In the genomic region with DNA sequence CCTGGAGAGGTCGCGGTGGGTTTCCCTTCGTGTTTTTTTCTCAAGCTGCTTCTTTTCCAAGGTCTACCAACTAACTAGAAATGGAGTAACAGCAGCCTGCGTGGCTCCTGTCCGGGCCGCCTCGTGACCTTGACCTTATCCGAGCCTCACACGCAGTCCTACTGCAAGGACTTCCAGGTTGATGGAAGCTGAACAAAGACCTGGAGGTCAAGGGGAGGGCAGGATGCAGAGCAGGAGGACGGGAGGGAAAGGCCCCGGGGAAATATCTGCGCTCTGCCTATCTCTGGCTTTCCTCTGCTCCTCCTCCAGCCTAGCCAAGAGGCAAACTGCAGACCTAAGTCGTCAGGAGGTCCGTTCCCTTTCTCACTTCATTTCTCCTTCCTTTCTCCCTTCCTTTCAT, we compare ENCODE assay signal across 16 mouse cellular contexts. TPM values are rescaled to one million over a fixed set of nuclear protein-coding genes. Genes with fewer than 3 reads are reported as not detected.
DNase-seq lines count a peak whose midpoint lies in the region; ATAC-seq lines count a peak whose summit lies in the region.
"Had no signal": no experiment of that assay in that cellular context is flagged by ENCODE, and none has a peak within 500 bp of the region (broad histone marks: within the 10 kb centered on the region; RNA-seq: fewer than 3 reads in every experiment).

No protein-coding gene starts in this region.

- no peak for ATAC-seq in heart, embryonic 15.5 days (replicated peaks; ENCODE audit: insufficient number of reproducible peaks, insufficient read depth, low FRiP score, low read depth)
- ATAC-seq in neural tube, embryonic 15.5 days (ENCODE audit: low FRiP score) = no peak
- ATAC-seq in neural tube, embryonic 12.5 days (ENCODE audit: low FRiP score, low read depth) = no peak
- no peak for ATAC-seq in activated CD4-positive, CD25-positive, alpha-beta regulatory T cell, adult 4 months
- ATAC-seq: midbrain, embryonic 13.5 days had no signal

- no peaks in the 10 kb centered on the region for H3K36me3 ChIP-seq in heart, embryonic 15.5 days
- no peaks in the 10 kb centered on the region for H3K36me3 ChIP-seq in neural tube, embryonic 15.5 days
- no peaks in the 10 kb centered on the region for H3K36me3 ChIP-seq in embryonic facial prominence, embryonic 10.5 days (replicated peaks)
- no peaks in the 10 kb centered on the region for H3K36me3 ChIP-seq in neural tube, embryonic 12.5 days
- H3K36me3 ChIP-seq: embryonic facial prominence, embryonic 15.5 days; midbrain, embryonic 13.5 days had no signal

- H3K27ac ChIP-seq in heart, embryonic 15.5 days = no peak overlapping the region
- no peak overlapping the region for H3K27ac ChIP-seq in neural tube, embryonic 15.5 days (replicated peaks)
- peak overlapping the region; percentile 63 for H3K27ac ChIP-seq in embryonic facial prominence, embryonic 10.5 days (replicated peaks)
- H3K27ac ChIP-seq in neural tube, embryonic 12.5 days = no peak overlapping the region
- H3K27ac ChIP-seq: embryonic facial prominence, embryonic 15.5 days; midbrain, embryonic 13.5 days had no signal

- WGBS in heart, embryonic 15.5 days = 13% methylated on average over 14 of the region's 14 CpGs
- WGBS in neural tube, embryonic 15.5 days = 19% methylated on average over 14 of the region's 14 CpGs
- WGBS in embryonic facial prominence, embryonic 10.5 days = 7% methylated on average over 14 of the region's 14 CpGs
- WGBS in neural tube, embryonic 12.5 days = 21% methylated on average over 14 of the region's 14 CpGs

- peaks cover 23% of the 10 kb centered on the region; the same call in 1 of the 2 replicates for H3K27me3 ChIP-seq in heart, embryonic 15.5 days
- peaks cover 29% of the 10 kb centered on the region for H3K27me3 ChIP-seq in neural tube, embryonic 15.5 days (replicated peaks)
- peaks cover 48% of the 10 kb centered on the region for H3K27me3 ChIP-seq in embryonic facial prominence, embryonic 10.5 days (replicated peaks; ENCODE audit: low read depth, poor library complexity, severe bottlenecking)
- H3K27me3 ChIP-seq in neural tube, embryonic 12.5 days (replicated peaks) = peaks cover 14% of the 10 kb centered on the region

- no peak for DNase-seq in heart, postnatal 36 days
- peak; percentile 34 for DNase-seq in neural tube, embryonic 10.5 days (ENCODE audit: extremely low spot score, low spot score)
- DNase-seq in embryonic facial prominence, embryonic 10.5 days (ENCODE audit: low spot score) = peak; percentile 39
- DNase-seq: cerebellum, adult 11 months; right cerebral cortex, postnatal 25 days had no signal

- intact Hi-C loops in heart, postnatal 36 days (cut with DNase I) = no loop called here

- peak overlapping the region; percentile 41 for H3K4me2 ChIP-seq in heart, embryonic 15.5 days
- H3K4me2 ChIP-seq in neural tube, embryonic 15.5 days = no peak overlapping the region
- peak overlapping the region; percentile 32 for H3K4me2 ChIP-seq in neural tube, embryonic 12.5 days (replicated peaks)
- H3K4me2 ChIP-seq: embryonic facial prominence, embryonic 15.5 days; midbrain, embryonic 13.5 days had no signal

- no peaks in the 10 kb centered on the region for H3K9me3 ChIP-seq in heart, embryonic 15.5 days (replicated peaks)
- no peaks in the 10 kb centered on the region for H3K9me3 ChIP-seq in neural tube, embryonic 15.5 days (replicated peaks)
- no peaks in the 10 kb centered on the region for H3K9me3 ChIP-seq in embryonic facial prominence, embryonic 10.5 days
- no peaks in the 10 kb centered on the region for H3K9me3 ChIP-seq in neural tube, embryonic 12.5 days
- H3K9me3 ChIP-seq: embryonic facial prominence, embryonic 15.5 days; midbrain, embryonic 13.5 days had no signal

- 0 out of 2 replicates have a peak, but pooled peaks cover 2% of the 10 kb centered on the region for H3K4me1 ChIP-seq in heart, embryonic 15.5 days (replicated peaks)
- peaks cover 6% of the 10 kb centered on the region for H3K4me1 ChIP-seq in neural tube, embryonic 15.5 days
- peaks cover 24% of the 10 kb centered on the region for H3K4me1 ChIP-seq in embryonic facial prominence, embryonic 10.5 days
- peaks cover 5% of the 10 kb centered on the region; the same call in 1 of the 2 replicates for H3K4me1 ChIP-seq in neural tube, embryonic 12.5 days
- H3K4me1 ChIP-seq: embryonic facial prominence, embryonic 15.5 days had no signal

- no peak overlapping the region for H3K4me3 ChIP-seq in heart, embryonic 15.5 days
- H3K4me3 ChIP-seq in neural tube, embryonic 15.5 days (replicated peaks) = no peak overlapping the region
- H3K4me3 ChIP-seq in embryonic facial prominence, embryonic 10.5 days = peak overlapping the region; percentile 31
- H3K4me3 ChIP-seq in neural tube, embryonic 12.5 days = no peak overlapping the region
- H3K4me3 ChIP-seq: embryonic facial prominence, embryonic 15.5 days; midbrain, embryonic 13.5 days had no signal

- H3K9ac ChIP-seq in heart, embryonic 15.5 days = no peak overlapping the region
- H3K9ac ChIP-seq in neural tube, embryonic 15.5 days (replicated peaks) = no peak overlapping the region
- no peak overlapping the region for H3K9ac ChIP-seq in neural tube, embryonic 12.5 days
- H3K9ac ChIP-seq: embryonic facial prominence, embryonic 15.5 days; midbrain, embryonic 13.5 days had no signal

RNA-seq across cellular contexts. Expression of a gene that starts 18.9 kb away (rescaled TPM):
- not detected in 2 replicates for polyA plus RNA-seq in heart, embryonic 15.5 days (2015; fragmentation: Nextera tagmentation; extraction: Ambion mirVana)
- total RNA-seq in heart, postnatal 36 days (2021) = not detected
- 0.10 TPM in 1 of 2 replicates, not detected in the other for polyA plus RNA-seq in neural tube, embryonic 15.5 days (2015; fragmentation: Nextera tagmentation; extraction: Ambion mirVana)
- 0.20 and 0.23 TPM in 2 replicates for polyA plus RNA-seq in embryonic facial prominence, embryonic 10.5 days (2016; fragmentation: Nextera tagmentation; extraction: Ambion mirVana)
- polyA plus RNA-seq in neural tube, embryonic 12.5 days (2016; fragmentation: Nextera tagmentation; extraction: Ambion mirVana) = 0.11 and 0.27 TPM in 2 replicates
- polyA plus RNA-seq in activated CD4-positive, CD25-positive, alpha-beta regulatory T cell, adult 4 months (2017; shearing (Covaris generic)) = not detected
- total RNA-seq: granulocyte monocyte progenitor cell, adult 5-6 weeks; layer of hippocampus, adult 18-20 months; left cerebral cortex, postnatal 14 days had no signal
- polyA plus RNA-seq: lung, embryonic 16.5 days; neural tube, embryonic 14.5 days had no signal

Comparison
In these comparisons a context has a peak if more than half of its experiments do, and no peak if none do; other contexts are left out.
1. DNase-seq: peak in neural tube, embryonic 10.5 days (single experiment) and embryonic facial prominence, embryonic 10.5 days (single experiment); none in heart, postnatal 36 days (0 of 2).